Mouse (Mus musculus): ENCODE measurements at regions not wholly inside any gene's neighbourhood (a gene's known extent, or its start where the extent isn't known, plus 50 kb on each side); places are given as distances from the start of the nearest gene placed in this dataset.

DNA sequence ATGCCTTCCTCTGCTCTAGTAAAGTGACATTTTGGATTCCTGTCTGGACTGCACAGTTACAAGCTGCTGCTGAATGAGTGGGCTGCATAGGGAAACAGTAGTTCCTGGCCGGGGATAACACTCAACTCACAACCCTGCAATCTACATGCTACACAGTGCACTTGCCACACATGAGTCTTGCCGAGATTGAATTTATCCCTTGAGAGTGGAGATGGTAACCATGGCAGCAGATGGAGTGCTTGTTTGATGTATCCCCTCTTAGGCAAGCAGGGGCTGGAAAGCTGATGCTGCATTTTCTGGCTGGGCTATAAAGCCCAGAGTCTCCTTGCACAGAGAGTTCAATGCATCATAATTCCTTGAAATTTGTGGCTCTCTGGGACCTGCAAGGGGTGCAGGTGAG, 603.0 kb upstream of the Sox11 start:
- TF ChIP-seq POLR2A (IDR thresholded peaks at IDR 0.05; ENCODE audit: borderline replicate concordance, insufficient read depth, low read length) (no peak), CTCF (IDR thresholded peaks at IDR 0.05; ENCODE audit: borderline replicate concordance, insufficient read depth, low read depth, low read length) (no peak)
